Mouse (Mus musculus) megakaryocyte progenitor cell, adult 5-6 weeks (primary cell): Measurements from ENCODE around the gene Arhgef12. TPM values are rescaled to one million over a fixed set of nuclear protein-coding genes. Genes with fewer than 3 reads are reported as not detected.
"Not testable (repeated sequence)": the region's sequence is repeated elsewhere in the genome, so short reads cannot be mapped to it uniquely, and the experiment has no call there.

ENCODE experiments used
- ATAC-seq: replicated peaks from 2 replicates; pipeline ENCODE4 v1.8.0; 2016; ENCODE audit warnings: mild to moderate bottlenecking, moderate TSS enrichment, inconsistent platforms; ENCODE audit not compliant: poor library complexity
- total RNA-seq, 2 experiments: library from RNA; stranded (forward) in 1 of 2; stranded (reverse) in 1 of 2; fragments of 157-497, 149-512 nt in 1 of 2; fragments of 200-1000 nt in 1 of 2; gene quantifications; 2 replicates each; pipeline versions ENCODE4 v1.2.3 to v1.2.4; 2015 to 2017

Gene Arhgef12
- total RNA-seq (2015) (2.4 and 3.1 TPM in 2 replicates), total RNA-seq (2017) (1.7 and 2.3 TPM in 2 replicates)

GRCm38 (mm10) chr9:43107187-43107517 lies at the start of gene Arhgef12:
Gene Arhgef12 (minus strand): TSS chr9:43107239.
- no peak for ATAC-seq

- no peak for ATAC-seq
These were observed 48.9 kb upstream of the Arhgef12 start for GRCm38 (mm10) chr9:43155960-43156359.

- ATAC-seq = no peak
These were observed 44.7 kb upstream of the Arhgef12 start for GRCm38 (mm10) chr9:43151779-43152178.

DNA sequence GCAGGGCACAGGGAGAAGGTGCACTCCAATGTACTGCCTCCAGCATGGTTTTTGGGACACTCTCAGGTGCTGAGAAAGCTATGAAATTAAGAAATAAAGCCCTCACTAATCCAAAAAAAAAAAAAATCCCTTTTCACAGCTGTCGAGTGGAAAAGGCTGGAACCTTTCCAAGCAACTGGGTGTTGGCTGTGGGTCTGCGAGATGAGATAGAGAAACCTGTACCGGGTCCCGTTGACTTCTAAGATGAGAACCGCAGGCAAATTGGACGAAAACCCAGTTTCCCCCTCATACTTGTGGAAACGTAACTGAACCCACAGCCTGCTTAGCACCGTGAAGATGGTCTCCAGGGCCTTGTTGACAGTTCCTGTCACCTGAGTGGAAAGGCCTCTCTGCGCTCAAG lies 43.9 kb upstream of the Arhgef12 start:
- ATAC-seq = peak; percentile 24

DNA sequence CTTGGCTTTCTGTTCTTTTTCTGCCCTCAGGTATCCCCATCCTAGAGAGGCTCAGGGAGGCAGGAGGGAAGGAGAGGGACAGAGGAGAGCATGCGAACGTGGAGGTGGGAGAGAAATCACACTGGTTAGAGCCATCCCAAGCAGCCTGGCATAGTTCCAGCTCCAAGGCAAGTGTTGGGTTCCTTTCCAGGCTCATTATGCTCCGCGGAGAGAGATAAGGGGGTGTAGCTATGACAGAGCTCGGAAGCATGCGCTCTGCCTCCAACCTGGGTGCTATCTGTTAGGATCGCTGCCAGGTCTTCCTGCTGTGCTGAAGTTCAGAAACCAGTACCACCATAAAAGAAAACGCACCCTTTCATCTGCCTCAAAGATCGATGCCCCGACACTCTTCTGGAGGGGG lies 43.0 kb upstream of the Arhgef12 start:
- ATAC-seq = peak; percentile 82

DNA sequence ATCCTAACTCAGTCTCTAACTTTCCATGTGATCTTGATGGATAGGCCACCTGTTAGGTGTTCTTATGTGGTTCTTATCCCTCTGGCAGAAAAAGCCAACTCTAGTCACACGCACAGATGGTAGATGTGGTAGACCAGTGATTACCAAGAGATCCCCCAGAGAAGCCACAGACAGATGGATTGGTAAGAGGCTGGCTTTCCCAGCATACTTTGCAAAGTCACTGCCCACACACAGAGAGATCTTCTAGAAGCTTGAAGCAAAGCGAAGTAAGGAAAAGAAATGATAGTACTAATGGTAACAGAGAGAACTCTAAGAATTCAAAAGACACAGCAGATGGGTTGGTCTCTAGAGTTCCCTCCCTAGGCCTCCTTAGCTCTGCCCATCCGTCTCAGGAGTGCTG lies 42.5 kb upstream of the Arhgef12 start:
- no peak for ATAC-seq

DNA sequence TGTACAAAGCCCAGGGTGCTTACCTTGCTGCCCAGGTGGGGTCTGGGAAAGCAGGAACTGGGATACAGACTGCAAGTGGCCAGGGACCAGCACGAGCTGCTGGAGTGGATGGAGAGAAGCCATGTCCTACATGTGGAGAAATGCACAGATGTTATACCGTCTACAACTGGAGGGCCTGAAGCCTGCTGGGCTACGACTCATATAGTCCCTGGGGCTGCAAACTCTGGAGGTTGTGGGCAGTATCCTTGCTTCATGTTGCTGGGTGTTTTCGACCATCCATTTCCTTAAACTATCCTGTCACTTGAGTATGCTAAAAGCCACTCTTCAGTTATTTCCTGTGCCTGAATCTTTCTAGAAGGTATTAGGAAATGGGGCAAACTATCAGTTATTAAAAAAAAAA lies 38.2 kb upstream of the Arhgef12 start:
- no peak for ATAC-seq

- ATAC-seq = no peak
These were observed 37.3 kb upstream of the Arhgef12 start for GRCm38 (mm10) chr9:43144206-43144810.

- ATAC-seq = peak; percentile 72
These were observed 34.8 kb upstream of the Arhgef12 start for GRCm38 (mm10) chr9:43141839-43142238.

- no peak for ATAC-seq
These were observed 26.5 kb upstream of the Arhgef12 start for GRCm38 (mm10) chr9:43133525-43133924.

GRCm38 (mm10) chr9:43132380-43132779 lies 25.3 kb upstream of the Arhgef12 start:
- no peak for ATAC-seq

GRCm38 (mm10) chr9:43131940-43132339 lies 24.9 kb upstream of the Arhgef12 start:
- ATAC-seq = no peak

DNA sequence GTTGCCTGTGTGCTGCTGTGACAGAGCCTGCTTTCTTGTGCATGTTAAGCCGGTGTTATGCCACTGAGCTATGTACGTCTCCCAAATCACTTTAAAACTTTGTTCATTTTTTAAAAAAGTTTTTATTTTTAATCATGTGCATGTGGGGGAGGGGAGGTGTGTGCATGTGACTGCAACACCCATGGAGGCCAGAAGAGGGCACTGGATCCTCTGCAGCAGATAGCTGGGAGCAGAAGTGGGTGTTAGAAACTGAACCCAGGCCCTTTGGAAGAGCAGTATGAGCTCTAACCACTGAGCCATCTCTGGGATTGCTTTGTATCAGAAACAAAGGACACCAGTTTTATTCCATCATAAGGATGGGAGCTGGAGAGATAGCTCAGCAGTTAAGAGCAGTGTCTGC lies 23.6 kb upstream of the Arhgef12 start:
- ATAC-seq = 0 out of 2 replicates have a peak, but pooled peaks have one; percentile 44

- no peak for ATAC-seq
These were observed 20.2 kb upstream of the Arhgef12 start for GRCm38 (mm10) chr9:43127101-43127787.

GRCm38 (mm10) chr9:43122379-43122778 lies 15.3 kb upstream of the Arhgef12 start:
- ATAC-seq = peak; percentile 82

- ATAC-seq = not testable (repeated sequence)
These were observed 14.9 kb upstream of the Arhgef12 start for GRCm38 (mm10) chr9:43121948-43122347.

DNA sequence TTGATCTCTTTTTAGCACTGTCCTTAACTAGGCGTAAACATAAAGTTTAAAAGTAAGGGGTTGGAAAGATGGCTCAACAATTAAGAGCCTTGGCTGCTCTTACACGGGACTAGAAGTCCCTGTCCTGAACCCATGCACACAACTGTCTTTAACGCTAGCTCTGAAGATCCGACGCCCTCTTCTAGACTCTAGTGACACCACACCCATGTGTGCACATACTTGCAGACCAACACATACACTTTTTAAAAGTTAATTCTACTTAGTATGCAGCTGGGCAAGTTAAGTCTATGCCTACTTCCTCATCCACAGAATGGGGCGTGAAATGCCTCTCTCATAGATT lies 9.9 kb upstream of the Arhgef12 start:
- ATAC-seq = no peak

- ATAC-seq = peak; percentile 98
These were observed 9.3 kb upstream of the Arhgef12 start, which contains the start of gene Tmem136 for GRCm38 (mm10) chr9:43116134-43116996. Gene Tmem136 (minus strand): TSS chr9:43116570.

DNA sequence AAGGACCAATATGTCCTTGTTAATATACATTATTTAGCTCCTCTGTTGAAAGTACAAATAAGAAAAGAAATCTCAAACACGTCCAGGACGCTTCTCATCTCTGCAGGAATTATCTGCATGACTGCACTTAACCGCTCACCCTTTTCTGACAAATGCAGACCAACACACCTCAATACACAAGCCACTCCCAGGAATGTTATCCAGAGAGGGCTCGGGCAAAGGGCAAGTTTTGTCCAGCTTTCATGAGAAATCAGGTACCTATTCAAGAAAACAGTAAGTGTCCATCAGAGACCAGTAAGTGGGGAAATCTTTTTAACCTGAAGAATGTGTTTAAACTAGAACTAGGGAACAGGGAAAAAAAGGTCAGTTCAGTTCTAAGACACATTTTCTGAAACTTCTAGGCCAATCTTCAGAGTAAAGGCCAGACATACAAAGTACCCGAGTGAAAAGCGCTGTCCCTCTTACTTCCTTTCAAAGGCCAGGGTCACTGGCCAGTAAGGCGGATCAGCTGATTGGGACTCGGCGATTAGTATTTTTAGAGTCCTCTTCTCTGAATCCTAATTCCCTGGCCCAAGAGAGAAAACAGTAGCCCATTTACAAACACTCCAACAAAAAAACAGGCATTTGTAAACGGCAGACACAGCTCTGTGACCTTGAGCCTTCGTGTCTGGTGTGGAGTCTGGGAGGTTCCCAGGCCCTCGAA lies 8.5 kb upstream of the Arhgef12 start:
- no peak for ATAC-seq

DNA sequence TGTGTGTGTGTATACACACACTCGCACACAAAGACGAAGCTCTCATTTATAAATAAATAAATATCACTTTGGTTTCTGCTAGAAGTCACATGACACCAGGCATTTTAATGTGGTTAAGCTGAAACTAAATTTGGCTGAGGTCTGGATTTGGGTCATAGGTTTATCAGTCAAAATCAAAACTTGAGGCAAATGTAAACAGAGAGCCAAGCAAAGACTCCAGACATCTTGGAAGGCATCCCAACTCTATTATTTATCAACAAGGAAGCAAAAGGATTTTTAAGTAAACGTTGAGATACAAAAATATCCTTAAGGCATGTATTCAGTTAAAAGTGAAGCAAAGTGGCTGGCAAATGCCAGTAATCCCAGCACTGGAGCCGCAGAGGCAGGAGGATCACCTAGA lies 7.8 kb upstream of the Arhgef12 start:
- ATAC-seq = no peak

DNA sequence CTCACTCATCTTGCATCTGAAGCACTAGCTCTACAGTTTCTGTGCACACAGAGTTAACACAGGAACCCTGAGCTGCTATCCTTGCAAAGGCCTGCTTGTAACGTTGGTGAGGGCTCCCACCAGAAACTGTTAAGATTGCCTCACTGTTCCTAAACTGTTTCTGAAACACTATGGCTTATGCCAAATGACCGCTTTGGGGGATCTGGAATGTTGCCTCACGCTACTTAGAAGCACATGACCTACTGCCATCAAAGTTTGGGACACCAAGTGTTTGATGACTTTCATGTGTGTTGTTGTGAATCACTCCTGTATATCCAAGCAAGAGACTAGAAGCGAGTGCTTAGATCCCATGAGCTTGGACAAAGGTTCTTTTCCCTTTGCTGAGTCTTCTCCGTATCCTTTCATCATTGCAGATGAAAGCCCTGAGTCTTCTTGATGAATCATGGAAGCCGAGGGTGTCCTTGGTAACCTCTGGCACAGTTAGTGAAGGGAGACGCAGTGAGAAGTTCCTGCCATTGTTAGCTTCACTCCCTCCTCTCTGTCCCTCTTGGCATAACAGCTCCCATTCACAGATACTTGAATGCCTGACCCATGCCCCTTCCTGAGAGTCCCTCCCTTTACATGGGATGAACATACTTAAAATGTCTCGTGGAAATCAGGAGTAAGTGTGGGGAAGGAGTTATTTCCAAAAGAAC lies 3.4 kb upstream of the Arhgef12 start:
- no peak for ATAC-seq
